Mouse (Mus musculus) liver, embryonic 11.5 days (tissue): ENCODE measurements around the gene Sf3a2. TPM values are rescaled to one million over a fixed set of nuclear protein-coding genes. Genes with fewer than 3 reads are reported as not detected.
A peak's percentile ranks its signal among the peaks of the same experiment; 100 is the strongest.

Experiments
- ATAC-seq: fragments of 200-750 bp; cut with Nextera tagmentation; replicated peaks from 2 replicates; pipeline ENCODE4 v1.8.0; 2017; ENCODE audit warnings: moderate number of reproducible peaks, mild to moderate bottlenecking, moderate TSS enrichment, moderate library complexity; ENCODE audit not compliant: low FRiP score
- DNase-seq: peaks from one replicate; pipeline ENCODE4 v3.0.0-alpha.2; 2017; ENCODE audit warnings: low spot score
- H3K27ac ChIP-seq: fragments of 300-500 bp; sonication (generic); 2 replicates; pipeline ENCODE4 v1.5.1; 2014; ENCODE audit warnings: mild to moderate bottlenecking, low read depth, low read length, control low read depth
- H3K27me3 ChIP-seq: fragments of 300-500 bp; sonication (generic); replicated peaks from 2 replicates; pipeline ENCODE4 v1.6.1; 2014; ENCODE audit warnings: low read length, mixed read lengths; ENCODE audit not compliant: control insufficient read depth, insufficient read depth
- H3K36me3 ChIP-seq: fragments of 300-500 bp; sonication (generic); 2 replicates; pipeline ENCODE4 v1.6.1; 2014; ENCODE audit warnings: mild to moderate bottlenecking, low read length, moderate library complexity, mixed read lengths; ENCODE audit not compliant: control insufficient read depth, insufficient read depth
- H3K4me1 ChIP-seq: fragments of 300-500 bp; sonication (generic); replicated peaks from 2 replicates; pipeline ENCODE4 v1.6.1; 2014; ENCODE audit warnings: low read length, mixed read lengths; ENCODE audit not compliant: control insufficient read depth, insufficient read depth
- H3K4me2 ChIP-seq: fragments of 300-500 bp; sonication (generic); 2 replicates; pipeline ENCODE4 v1.6.1; 2014; ENCODE audit warnings: mild to moderate bottlenecking, control low read depth, moderate library complexity
- H3K4me3 ChIP-seq: fragments of 300-500 bp; sonication (generic); 2 replicates; pipeline ENCODE4 v1.5.1; 2014; ENCODE audit warnings: low read depth, low read length, control low read depth
- H3K9ac ChIP-seq: fragments of 300-500 bp; sonication (generic); 2 replicates; pipeline ENCODE4 v1.6.1; 2014; ENCODE audit warnings: low read depth, low read length, control low read depth
- H3K9me3 ChIP-seq: fragments of 300-500 bp; sonication (generic); 2 replicates; pipeline ENCODE4 v1.6.1; 2016; ENCODE audit warnings: low read length, inconsistent platforms, mixed read lengths; ENCODE audit not compliant: control insufficient read depth
- WGBS: fragments of 180-500 bp; shearing (Covaris S2); extraction: QIAGEN DNeasy Blood & Tissue Kit; methylation state at CpG from one replicate; pipeline ENCODE4 v1.1.7; 2014; 5-methylcytosine and 5-hydroxymethylcytosine counted together
- polyA plus RNA-seq: library from polyadenylated mRNA; unstranded; fragments of >200 nt; fragmentation: Nextera tagmentation; extraction: Ambion mirVana; gene quantifications from 2 replicates; pipeline ENCODE4 v1.2.1, GENCODE M21; 2014

Sf3a2 gene
- polyA plus RNA-seq, 1 experiment from 2014 or later = 121 TPM

DNA sequence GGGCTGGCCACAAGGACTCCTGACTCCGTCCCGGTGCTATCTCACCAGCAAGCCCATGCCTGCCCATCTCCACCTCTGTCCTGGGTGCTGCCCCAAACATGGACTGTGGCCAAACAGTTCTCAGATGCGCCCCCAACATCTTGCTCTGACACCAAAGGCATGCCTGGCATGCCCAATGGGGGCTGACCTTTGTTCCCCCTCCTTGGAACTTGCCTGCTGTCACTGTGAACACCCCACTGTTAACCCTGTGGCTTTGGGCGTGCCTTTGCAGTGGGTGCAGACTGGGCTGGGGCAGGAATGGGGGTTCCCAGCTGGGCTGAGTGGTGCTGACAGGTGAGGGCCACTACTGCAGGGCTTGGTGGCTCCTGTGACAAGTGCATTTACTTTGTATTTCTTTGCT is 4.2 kb upstream of the Sf3a2 start:
- H3K36me3 ChIP-seq = peaks cover 58% of the 10 kb centered on the region
- DNase-seq (no peak), ATAC-seq (no peak)
- H3K4me3 ChIP-seq = no peak overlapping the region
- no peaks in the 10 kb centered on the region for H3K9me3 ChIP-seq
- H3K27me3 ChIP-seq = no peaks in the 10 kb centered on the region
- no peak overlapping the region for H3K27ac ChIP-seq
- H3K9ac ChIP-seq = no peak overlapping the region
- H3K4me1 ChIP-seq = peaks cover 17% of the 10 kb centered on the region
- 86% methylated on average over 4 of the region's 4 CpGs for WGBS
- H3K4me2 ChIP-seq = no peak overlapping the region

DNA sequence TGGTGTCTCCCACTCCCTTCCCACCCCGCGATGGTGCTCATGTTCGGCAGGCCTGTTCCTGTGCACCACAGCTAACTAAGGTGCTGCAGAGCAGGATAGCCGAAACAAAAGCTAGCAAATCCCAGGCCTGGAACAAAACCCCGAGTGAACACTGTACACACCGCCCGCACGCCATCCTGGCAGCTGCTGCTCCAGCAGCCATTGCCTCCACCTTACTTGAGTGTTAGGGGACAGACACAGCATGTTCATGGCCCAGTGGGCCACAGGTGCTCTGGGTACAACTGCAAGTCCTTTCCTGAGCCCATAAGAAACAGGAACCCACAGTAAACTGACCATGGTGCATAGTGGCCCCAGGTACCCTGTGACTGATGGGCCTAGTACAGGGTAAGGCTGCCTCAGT is 3.2 kb upstream of the Sf3a2 start:
- ATAC-seq (no peak), DNase-seq (no peak)
- H3K4me3 ChIP-seq = no peak overlapping the region
- H3K9ac ChIP-seq = no peak overlapping the region
- H3K9me3 ChIP-seq = no peaks in the 10 kb centered on the region
- peaks cover 49% of the 10 kb centered on the region for H3K36me3 ChIP-seq
- no peaks in the 10 kb centered on the region for H3K27me3 ChIP-seq
- WGBS = 87% methylated on average over 8 of the region's 8 CpGs
- no peak overlapping the region for H3K27ac ChIP-seq
- H3K4me2 ChIP-seq = no peak overlapping the region
- H3K4me1 ChIP-seq = peaks cover 19% of the 10 kb centered on the region

DNA sequence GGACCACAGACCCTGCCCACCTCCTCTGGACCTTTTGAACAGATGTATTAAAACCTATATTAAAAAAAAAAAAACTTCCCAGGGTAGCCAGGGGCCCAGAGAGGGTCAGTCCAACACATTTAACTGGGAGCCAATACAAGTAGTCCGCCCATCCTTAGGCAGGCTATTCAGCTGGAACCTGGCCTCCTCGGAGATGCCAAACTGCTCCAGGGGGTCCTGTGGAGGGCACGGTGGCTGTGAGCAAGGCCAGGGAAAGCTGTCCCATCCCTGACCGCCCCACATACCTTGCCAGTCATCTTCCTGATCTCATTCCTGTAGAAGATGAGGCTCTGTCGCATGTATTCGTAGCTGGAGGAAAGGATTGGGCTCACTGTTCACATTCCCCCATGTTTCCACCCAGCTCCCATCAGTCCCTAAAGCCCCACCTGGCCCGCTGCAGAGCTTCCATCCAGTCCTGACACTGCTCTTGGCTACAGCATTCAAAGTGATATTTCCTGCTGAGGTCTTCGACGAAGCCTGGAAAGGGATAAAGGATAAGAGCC is 1.6 kb upstream of the Sf3a2 start:
- ATAC-seq (no peak), DNase-seq (no peak)
- peaks cover 44% of the 10 kb centered on the region for H3K36me3 ChIP-seq
- H3K9ac ChIP-seq = peak overlapping the region; percentile 98; the same call in 1 of the 2 replicates
- H3K4me2 ChIP-seq = peak overlapping the region; percentile 87
- peaks cover 19% of the 10 kb centered on the region for H3K4me1 ChIP-seq
- H3K27ac ChIP-seq = no peak overlapping the region
- H3K9me3 ChIP-seq = no peaks in the 10 kb centered on the region
- 84% methylated on average over 9 of the region's 9 CpGs for WGBS
- H3K4me3 ChIP-seq = peak overlapping the region; percentile 89
- H3K27me3 ChIP-seq = no peaks in the 10 kb centered on the region

DNA sequence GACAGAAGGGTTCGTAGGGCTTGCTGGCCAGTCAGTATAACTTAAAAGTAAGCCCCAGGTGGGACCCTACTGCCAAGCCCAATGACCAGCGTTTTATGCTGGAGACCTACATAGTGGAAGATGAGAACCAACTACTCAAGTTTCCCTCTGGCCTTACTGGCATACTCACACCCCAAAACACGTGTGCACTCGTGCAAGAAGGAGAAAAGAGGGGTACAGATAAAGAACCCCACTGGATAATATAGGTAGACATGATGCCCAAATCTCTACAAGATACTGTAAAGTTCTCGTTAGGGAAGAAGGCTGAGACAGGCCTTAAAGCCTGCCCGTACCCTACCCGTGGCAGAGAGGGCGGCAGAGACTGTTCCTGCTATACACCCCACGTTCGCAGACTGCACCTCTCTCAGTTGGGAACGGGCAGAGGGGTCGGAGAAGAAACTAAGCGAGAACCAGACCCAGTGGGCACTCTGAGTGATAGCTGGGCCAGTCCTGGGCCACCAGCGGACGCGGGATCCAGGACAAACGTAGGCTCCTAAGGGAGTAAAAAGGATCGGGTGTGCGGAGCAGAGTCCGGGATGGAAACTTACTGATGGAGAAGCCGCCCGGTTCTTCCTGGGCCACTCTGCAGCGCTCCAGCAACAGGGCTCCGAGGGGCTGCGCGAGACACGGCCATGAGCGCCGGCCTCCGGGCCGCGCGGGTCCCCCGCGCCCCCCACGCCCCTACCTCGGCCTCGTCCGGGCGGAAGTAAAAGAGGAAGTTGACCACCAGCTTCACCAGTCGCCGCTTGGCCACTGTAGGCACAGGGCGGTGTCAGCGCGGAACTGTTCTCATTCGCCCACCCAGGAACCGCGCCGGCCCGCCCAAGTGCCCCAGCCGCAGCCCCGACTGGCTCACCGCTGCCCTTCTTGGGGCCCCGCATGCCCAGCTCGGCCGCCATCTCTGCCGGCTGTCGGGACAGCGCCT is 530 bp upstream of the Sf3a2 start:
- H3K27ac ChIP-seq = peak overlapping the region; percentile 98
- peak overlapping the region; percentile 89 for H3K4me3 ChIP-seq
- peak overlapping the region; percentile 98 for H3K9ac ChIP-seq
- peak overlapping the region; percentile 87 for H3K4me2 ChIP-seq
- peaks cover 19% of the 10 kb centered on the region for H3K4me1 ChIP-seq
- no peaks in the 10 kb centered on the region for H3K9me3 ChIP-seq
- ATAC-seq = peak; percentile 61
- H3K27me3 ChIP-seq = no peaks in the 10 kb centered on the region
- no peak for DNase-seq
- peaks cover 45% of the 10 kb centered on the region for H3K36me3 ChIP-seq
- 3% methylated on average over 59 of the region's 59 CpGs for WGBS

DNA sequence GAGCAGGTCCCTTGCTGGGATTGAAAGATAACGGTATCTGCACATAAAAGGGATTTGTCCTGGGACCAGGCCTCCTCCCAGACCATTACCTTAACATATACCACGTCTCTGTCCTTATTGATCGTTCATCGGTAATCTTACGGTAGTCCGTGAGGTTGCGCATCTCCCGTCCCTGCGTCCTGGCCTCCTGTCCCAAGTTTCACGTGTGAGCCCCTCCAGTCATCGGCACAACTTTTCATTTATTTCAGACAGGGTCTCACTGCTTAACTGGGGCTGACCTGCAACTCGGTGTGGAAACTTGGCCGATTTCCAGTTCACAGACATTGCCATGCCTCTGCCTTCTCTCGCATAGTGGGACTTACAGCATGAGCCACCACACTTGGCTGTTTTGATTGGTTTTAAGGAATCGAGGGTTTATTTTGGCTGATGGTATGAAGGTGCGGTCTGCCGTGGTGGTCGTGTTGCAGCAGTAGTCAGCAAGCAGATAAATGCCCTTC is 1.1 kb downstream of the Sf3a2 start:
- Histone ChIP-seq H3K27ac (peak overlapping the region; percentile 98), H3K4me3 (peak overlapping the region; percentile 89), H3K4me2 (peak overlapping the region; percentile 87), H3K27me3 (no peaks in the 10 kb centered on the region), H3K4me1 (peaks cover 19% of the 10 kb centered on the region), H3K9me3 (no peaks in the 10 kb centered on the region), H3K36me3 (peaks cover 53% of the 10 kb centered on the region), H3K9ac (peak overlapping the region; percentile 98)
- DNase-seq = no peak
- WGBS = 2% methylated on average over 18 of the region's 18 CpGs
- no peak for ATAC-seq

DNA sequence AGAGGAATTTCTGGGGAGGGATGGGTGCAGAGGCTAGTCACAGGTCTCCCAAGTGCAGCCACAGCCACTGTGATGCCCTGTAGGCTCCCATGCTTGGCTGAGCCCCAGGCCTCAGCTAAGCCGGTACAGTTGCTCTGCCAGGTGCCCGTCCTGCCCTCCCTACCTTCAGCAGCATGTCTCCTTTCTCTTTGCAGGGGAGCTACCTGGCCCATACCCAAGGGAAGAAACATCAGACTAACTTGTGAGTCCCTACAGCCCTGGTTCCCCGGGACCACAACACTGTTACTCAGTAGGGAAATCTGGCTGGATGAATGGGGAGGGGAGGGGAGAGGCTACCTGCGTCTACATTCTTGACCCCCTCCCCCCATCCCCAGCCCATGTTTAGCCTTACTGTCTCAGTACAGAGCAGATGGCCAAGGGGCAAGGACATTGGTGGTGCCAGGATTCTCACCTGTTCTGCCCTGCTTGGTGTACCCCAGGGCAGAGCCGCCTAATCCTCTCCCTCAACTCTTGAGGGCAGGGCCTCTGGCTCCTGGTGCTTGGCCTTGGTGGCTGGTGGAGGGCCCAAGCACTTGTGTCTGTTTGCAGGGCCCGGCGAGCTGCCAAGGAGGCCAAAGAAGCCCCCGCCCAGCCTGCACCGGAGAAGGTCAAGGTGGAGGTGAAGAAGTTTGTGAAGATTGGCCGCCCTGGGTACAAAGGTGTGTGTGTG is 4.4 kb downstream of the Sf3a2 start:
- Histone ChIP-seq H3K4me3 (no peak overlapping the region), H3K4me1 (peaks cover 29% of the 10 kb centered on the region), H3K4me2 (no peak overlapping the region), H3K27me3 (peaks cover 11% of the 10 kb centered on the region), H3K9me3 (no peaks in the 10 kb centered on the region), H3K27ac (no peak overlapping the region), H3K9ac (no peak overlapping the region), H3K36me3 (peaks cover 40% of the 10 kb centered on the region)
- DNase-seq (no peak), ATAC-seq (no peak)
- 88% methylated on average over 10 of the region's 10 CpGs for WGBS

DNA sequence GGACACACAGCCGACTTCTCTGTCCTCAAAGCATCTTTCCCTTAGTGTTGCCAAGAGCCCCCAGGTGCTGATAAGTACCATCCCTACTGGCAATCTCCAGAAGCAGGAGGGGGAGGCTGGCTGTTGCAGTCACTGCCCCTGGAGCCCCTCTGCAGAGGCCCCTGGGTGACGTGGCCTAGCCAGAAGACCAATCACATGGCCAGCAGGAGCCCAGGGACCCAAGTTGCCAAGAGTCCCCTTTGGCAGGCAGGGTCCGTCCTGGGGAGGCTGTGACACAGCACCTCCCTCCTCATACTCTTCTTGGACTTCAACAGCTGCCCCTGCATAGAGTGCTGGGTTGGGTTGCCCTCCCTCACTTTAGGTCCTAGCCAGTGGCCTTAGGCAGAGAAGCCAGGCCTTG is 5.0 kb downstream of the Sf3a2 start:
- Histone ChIP-seq H3K36me3 (peaks cover 40% of the 10 kb centered on the region), H3K9ac (no peak overlapping the region), H3K27ac (no peak overlapping the region), H3K4me1 (peaks cover 35% of the 10 kb centered on the region), H3K9me3 (no peaks in the 10 kb centered on the region), H3K27me3 (peaks cover 17% of the 10 kb centered on the region), H3K4me2 (no peak overlapping the region), H3K4me3 (no peak overlapping the region)
- no peak for ATAC-seq
- WGBS = 79% methylated on average over 3 of the region's 3 CpGs
- DNase-seq = no peak

DNA sequence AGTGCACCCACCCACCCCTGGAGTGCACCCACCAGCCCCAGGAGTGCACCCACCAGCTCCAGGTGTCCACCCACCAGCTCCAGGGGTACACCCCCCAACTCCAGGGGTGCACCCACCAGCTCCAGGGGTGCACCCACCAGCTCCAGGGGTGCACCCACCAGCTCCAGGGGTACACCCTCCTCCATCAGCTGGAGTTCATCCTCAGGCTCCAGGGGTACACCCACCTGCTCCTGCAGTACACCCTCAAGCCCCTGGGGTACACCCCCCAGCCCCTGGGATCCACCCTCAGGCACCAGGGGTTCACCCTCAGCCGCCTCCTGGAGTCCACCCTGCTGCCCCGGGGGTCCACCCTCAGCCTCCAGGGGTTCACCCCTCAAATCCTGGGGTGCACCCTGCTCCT is 6.3 kb downstream of the Sf3a2 start:
- Histone ChIP-seq H3K4me2 (no peak overlapping the region), H3K9ac (no peak overlapping the region), H3K9me3 (no peaks in the 10 kb centered on the region), H3K4me3 (0 out of 2 replicates have a peak overlapping the region, but pooled peaks have one; percentile 8), H3K27me3 (peaks cover 30% of the 10 kb centered on the region), H3K4me1 (peaks cover 47% of the 10 kb centered on the region), H3K36me3 (peaks cover 40% of the 10 kb centered on the region), H3K27ac (no peak overlapping the region)
- DNase-seq = no peak
- ATAC-seq = no peak
- 95% methylated on average over 2 of the region's 2 CpGs for WGBS
